Mouse (Mus musculus) urinary bladder, postnatal 36 days (tissue): ENCODE data around the gene Cacna2d3.
A peak's percentile ranks its signal among the peaks of the same experiment; 100 is the strongest.

Experiments used
- DNase-seq, 2 experiments: peaks; one replicate each; pipeline ENCODE4 v3.0.0; 2022; ENCODE audit warnings: low spot score in 2 of 2, mixed read lengths in 1 of 2

The Cacna2d3 gene

GRCm38 (mm10) chr14:29013161-29013560 is 708.5 kb downstream of the Cacna2d3 start:
- DNase-seq = no peak

DNA sequence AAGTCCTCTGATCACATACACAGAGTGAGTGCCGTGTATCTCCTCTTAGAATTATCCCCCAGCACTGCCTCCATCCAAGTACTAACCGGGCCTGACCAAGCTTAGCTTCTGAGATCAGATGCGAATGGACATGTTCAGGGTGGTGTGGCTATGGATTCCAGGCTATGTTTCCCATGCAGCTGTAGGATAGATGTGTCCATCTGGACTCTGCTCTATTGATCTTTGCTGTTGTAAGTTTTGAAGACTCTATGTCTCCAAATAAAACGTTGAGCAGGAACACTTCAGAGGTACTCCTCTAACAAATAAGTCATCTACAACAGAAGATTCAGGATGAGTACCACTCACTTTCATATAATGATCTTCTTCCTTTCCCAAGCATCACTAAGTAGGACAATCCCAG is 712.0 kb downstream of the Cacna2d3 start:
- DNase-seq = no peak

DNA sequence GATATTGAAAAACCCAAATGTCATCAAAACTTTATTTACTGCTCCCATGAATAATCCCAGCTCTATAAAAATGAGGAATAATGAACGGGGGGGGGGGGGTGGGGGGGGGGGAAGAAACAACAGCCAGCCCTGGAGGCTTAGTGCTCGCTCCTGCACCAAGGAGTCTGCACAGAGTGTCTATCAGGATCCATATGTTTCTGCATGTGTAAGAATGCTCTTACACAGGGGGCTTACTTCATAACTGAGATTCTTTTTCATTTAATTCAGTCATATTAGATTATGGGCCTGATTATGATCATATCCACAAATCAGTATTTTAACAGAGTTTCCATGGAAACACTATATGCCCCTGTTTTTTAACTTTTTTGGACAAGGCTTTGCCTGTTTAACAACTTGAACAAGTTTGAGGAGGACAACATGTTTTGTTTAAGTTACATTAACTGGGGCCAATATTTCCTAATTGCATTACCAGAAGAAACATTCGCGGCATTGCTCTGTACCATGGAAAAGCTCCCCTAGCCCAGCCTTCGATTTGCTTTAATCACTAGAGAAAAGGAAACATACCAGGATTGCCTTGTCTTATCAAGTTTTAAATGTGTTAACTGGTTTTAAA is 716.3 kb downstream of the Cacna2d3 start:
- DNase-seq = no peak

GRCm38 (mm10) chr14:28996569-28996968 is 725.1 kb downstream of the Cacna2d3 start:
- no peak for DNase-seq

- no peak for DNase-seq
These were observed 733.3 kb downstream of the Cacna2d3 start for GRCm38 (mm10) chr14:28988211-28988900.

GRCm38 (mm10) chr14:28984276-28984675 is 737.4 kb downstream of the Cacna2d3 start:
- peak in 1 of 2 experiments; percentile 12 for DNase-seq

- no peak for DNase-seq
These were observed 741.2 kb downstream of the Cacna2d3 start for GRCm38 (mm10) chr14:28980482-28980881.

DNA sequence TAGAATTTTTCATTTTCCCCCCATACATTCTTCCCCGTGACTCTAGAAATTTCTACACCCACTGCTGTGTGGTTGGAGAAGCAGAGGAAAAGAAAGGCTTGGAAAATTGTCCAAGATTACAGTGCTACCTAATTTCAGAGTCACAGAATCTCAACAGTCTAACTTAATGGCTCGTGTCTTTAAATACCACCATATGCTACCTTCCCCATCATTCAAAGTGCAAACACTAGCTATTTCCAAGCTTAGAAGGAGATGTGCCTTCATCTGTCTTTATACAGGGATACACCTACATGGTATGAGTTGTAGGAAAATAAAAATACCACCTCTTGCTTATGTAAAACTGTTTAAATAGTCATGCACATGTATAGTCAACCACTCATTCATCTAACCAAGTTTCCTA is 742.4 kb downstream of the Cacna2d3 start:
- DNase-seq = no peak

DNA sequence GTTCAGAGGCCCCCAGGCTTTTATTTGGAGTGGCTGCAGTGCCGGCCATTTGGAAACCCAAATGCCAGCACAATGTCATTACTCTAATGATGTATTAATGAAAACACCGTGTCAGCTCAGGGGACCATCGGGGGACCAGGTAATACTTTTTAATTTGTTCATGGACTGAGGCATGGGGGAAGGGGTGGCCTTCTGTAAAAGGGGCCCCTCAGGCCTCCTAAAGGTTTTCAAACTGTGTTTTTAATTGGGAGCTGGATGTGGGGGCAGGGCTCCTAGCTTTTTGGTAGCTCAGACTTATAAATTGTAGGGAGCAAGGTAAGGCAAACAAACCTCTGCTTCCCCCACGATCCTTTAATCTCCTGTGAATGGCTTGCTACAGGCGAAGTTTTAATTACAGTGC is 749.0 kb downstream of the Cacna2d3 start:
- DNase-seq = no peak

GRCm38 (mm10) chr14:28969247-28969646 is 752.4 kb downstream of the Cacna2d3 start:
- no peak for DNase-seq

- DNase-seq = no peak
These were observed 754.8 kb downstream of the Cacna2d3 start for GRCm38 (mm10) chr14:28966881-28967280.

DNA sequence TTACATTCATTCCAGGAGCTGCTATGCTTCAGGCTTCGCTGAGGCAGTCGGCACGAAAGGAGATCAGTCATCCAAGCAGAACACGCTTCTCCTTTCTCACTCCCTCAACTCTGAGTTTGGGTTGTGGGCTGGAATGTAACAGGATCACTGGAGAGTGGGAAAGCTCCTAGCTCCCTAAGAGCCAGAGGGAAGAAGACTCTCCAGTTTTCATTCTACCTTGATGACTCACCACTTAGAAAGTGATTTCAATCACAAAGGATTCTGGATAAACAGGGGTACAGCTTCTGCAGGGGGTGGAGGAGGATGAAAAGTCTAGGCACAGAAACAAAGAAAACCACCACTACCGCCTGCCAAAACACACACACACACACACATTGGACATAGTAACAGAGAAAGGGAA is 760.3 kb downstream of the Cacna2d3 start:
- DNase-seq = no peak

DNA sequence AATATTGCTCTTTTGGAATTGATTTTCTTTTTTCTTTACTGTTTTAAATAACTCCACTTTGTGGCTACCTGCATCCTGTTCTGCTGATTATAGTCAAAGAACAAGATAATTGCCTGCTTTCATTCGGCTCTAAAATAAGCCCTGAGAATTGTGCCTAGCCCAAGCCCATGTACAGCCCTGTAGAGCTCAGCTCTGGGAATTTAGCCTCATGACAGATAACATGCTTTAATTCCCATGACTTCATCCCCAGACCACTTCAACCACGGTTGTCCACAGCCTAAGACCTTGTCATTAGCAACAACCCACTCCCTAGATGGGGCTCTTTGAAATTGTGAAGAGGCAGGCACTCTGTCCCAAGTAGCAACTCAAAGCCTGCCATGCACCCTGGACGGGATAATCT is 762.6 kb downstream of the Cacna2d3 start:
- DNase-seq = no peak

DNA sequence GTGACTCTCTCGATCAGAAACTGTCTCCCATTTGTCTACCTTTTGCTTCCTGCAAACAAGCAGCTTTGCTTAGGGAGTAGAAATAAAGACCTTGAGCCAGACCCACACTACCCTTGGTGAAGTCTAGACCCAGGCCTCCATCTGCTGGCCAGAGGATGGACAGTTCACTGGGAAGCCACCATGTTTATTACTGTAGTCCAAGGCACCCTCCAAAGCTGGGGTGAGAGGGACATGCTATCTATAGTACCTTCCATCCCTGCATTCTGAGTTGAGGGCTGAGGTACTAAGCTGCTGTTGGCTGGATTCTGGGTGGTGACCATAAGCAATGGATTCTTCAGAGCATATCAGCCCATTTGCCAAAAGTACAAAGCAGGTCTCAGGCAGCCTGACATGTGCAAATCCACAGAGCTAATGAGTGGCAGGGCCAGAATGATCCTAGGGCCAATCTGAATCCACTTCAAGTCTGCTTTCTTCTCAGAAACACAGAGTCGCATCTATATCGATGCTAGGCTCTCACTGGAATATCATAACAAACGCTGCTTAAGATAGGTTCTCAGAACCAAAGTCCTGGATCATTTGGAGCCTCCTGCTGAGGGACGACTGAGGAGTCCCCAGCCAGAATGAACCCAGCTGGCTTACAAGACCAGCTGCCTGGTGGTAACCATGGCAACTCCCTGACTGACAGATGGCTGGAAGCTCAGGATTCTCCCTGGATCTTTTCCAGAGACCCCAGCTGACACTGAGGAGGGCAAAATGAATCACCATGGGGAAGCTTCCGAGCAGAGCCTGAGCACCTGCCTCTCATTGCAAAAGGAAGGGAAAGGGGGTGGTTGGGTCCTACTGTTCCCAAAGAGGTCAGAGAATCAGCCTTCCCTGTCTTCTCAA is 763.3 kb downstream of the Cacna2d3 start:
- DNase-seq = no peak

GRCm38 (mm10) chr14:28955181-28955580 is 766.5 kb downstream of the Cacna2d3 start:
- DNase-seq = no peak

DNA sequence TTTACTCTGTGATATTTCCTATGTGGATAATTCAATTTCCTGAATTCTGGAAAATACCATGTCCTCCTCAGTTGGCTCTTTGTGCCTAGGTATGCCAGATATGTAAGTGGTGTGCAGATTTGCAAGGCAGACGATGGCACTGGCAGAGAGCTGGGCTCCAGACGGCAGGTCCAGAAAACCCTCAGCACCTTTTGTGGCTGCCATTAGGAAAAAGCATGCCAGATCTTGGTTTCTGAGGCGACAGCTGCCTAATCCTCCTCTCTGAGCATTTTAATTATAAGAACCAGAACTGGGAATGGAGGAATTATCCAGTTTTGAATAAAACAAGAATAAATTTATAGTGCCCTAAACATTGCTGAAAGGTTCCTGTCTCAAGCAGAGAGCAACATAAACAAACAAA is 767.1 kb downstream of the Cacna2d3 start:
- no peak for DNase-seq

GRCm38 (mm10) chr14:28954086-28954485 is 767.6 kb downstream of the Cacna2d3 start:
- DNase-seq = no peak

- DNase-seq = no peak
These were observed 768.3 kb downstream of the Cacna2d3 start for GRCm38 (mm10) chr14:28953409-28953808.

DNA sequence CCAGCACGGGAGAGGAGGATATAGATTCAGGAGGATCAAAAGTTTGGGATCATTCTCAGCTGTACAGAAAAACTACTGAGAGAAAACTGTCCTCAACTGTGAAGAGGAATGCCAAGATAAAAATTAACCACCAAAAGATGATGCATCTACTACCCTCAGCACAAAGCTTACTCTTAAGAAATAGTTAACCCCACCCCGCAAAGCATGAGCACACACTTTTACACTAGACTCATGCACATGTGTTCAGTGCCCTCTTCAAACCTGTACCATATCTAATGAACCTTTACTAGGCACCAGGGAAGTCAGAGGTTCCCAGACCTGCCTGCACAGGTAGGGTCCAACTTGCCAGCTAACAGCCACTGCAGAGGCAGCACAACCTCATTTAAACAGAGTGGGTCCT is 771.2 kb downstream of the Cacna2d3 start:
- DNase-seq = no peak

DNA sequence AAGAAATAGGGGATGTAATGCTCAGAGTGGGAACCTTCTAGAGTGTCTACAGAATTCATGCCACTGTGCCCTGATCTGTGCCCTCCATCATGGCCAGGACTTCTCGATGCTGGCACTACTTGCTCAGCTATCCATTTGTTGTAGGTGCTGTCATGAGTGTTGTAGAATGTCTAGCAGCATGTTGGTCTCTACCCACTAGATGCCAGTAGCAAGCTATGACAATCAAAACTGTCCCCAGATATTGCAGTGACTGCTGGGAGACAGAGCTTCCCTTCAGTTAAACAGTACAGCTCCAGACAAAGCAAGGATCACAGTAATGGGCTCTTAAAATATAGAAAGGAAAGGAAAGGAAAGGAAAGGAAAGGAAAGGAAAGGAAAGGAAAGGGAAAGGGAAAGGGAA is 771.9 kb downstream of the Cacna2d3 start:
- DNase-seq = no peak

GRCm38 (mm10) chr14:28948019-28948850 is 773.4 kb downstream of the Cacna2d3 start:
- no peak for DNase-seq
